Mouse (Mus musculus) liver, embryonic 15.5 days (tissue): ENCODE data around the gene Itgb6. TPM values are rescaled to one million over a fixed set of nuclear protein-coding genes. Genes with fewer than 3 reads are reported as not detected.

Experiments
- ATAC-seq: fragments of 200-750 bp; cut with Nextera tagmentation; 2 replicates; pipeline ENCODE4 v1.8.0; 2017; ENCODE audit warnings: moderate number of reproducible peaks, mild to moderate bottlenecking, moderate library complexity; ENCODE audit not compliant: insufficient read depth
- H3K27ac ChIP-seq: fragments of 300-500 bp; sonication (generic); replicated peaks from 2 replicates; pipeline ENCODE4 v1.5.1; 2015; ENCODE audit warnings: mild to moderate bottlenecking, inconsistent platforms
- H3K27me3 ChIP-seq: fragments of 300-500 bp; sonication (generic); 2 replicates; pipeline ENCODE4 v1.6.1; 2015; ENCODE audit warnings: mild to moderate bottlenecking, inconsistent platforms
- H3K36me3 ChIP-seq: fragments of 300-500 bp; sonication (generic); replicated peaks from 2 replicates; pipeline ENCODE4 v1.6.1; 2015; ENCODE audit warnings: moderate library complexity, mild to moderate bottlenecking, inconsistent platforms
- H3K4me1 ChIP-seq: fragments of 300-500 bp; sonication (generic); replicated peaks from 2 replicates; pipeline ENCODE4 v1.6.1; 2015; ENCODE audit warnings: inconsistent platforms
- H3K4me2 ChIP-seq: fragments of 300-500 bp; sonication (generic); 2 replicates; pipeline ENCODE4 v1.6.1; 2015; ENCODE audit warnings: moderate library complexity, mild to moderate bottlenecking, inconsistent platforms
- H3K4me3 ChIP-seq: fragments of 300-500 bp; sonication (generic); replicated peaks from 2 replicates; pipeline ENCODE4 v1.5.1; 2015; ENCODE audit warnings: mild to moderate bottlenecking, inconsistent platforms
- H3K9ac ChIP-seq: fragments of 300-500 bp; sonication (generic); 2 replicates; pipeline ENCODE4 v1.6.1; 2015; ENCODE audit warnings: moderate library complexity, mild to moderate bottlenecking, inconsistent platforms
- H3K9me3 ChIP-seq: fragments of 300-500 bp; sonication (generic); replicated peaks from 2 replicates; pipeline ENCODE4 v1.6.1; 2016; ENCODE audit warnings: inconsistent platforms
- WGBS: fragments of 180-500 bp; shearing (Covaris S2); methylation state at CpG from one replicate; pipeline ENCODE4 v1.1.7; 2015; ENCODE audit warnings: mixed read lengths; ENCODE audit not compliant: insufficient replicate concordance; 5-methylcytosine and 5-hydroxymethylcytosine counted together
- polyA plus RNA-seq: library from polyadenylated mRNA; unstranded; fragments of >200 nt; fragmentation: Nextera tagmentation; extraction: Ambion mirVana; gene quantifications from 2 replicates; pipeline ENCODE4 v1.2.1, GENCODE M21; 2015

The Itgb6 gene
- polyA plus RNA-seq = 0.17 and 0.22 TPM in 2 replicates

DNA sequence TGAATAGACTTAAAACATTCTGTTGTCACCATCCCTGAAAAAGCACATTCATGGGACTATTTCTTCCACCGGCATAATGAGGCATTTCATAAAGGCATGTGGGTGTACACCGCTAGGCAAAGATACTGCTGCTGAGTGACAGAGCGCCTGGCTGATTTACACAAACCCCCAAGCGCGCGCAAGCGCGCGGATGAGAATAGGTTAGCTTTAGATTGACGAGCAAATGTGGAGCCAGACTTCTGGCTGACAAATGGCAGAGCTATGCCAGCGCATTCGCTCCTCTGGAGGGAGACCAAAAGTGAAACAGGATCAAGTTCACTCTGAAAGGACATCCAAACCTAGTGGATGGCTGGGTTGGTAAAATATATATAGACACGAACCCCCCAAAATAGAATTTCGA lies at the start of gene Itgb6:
Gene Itgb6 (minus strand): TSS at position 130 of the 400 bp plus-strand sequence.
- Histone ChIP-seq H3K4me1 (no peaks in the 10 kb centered on the region), H3K9me3 (no peaks in the 10 kb centered on the region), H3K4me3 (no peak within 1 kb of the TSS), H3K27ac (no peak within 1 kb of the TSS), H3K4me2 (no peak within 1 kb of the TSS), H3K36me3 (no peaks in the 10 kb centered on the region), H3K27me3 (no peaks in the 10 kb centered on the region), H3K9ac (no peak within 1 kb of the TSS)
- WGBS = 76% methylated on average over 14 of the region's 14 CpGs
- no peak for ATAC-seq

DNA sequence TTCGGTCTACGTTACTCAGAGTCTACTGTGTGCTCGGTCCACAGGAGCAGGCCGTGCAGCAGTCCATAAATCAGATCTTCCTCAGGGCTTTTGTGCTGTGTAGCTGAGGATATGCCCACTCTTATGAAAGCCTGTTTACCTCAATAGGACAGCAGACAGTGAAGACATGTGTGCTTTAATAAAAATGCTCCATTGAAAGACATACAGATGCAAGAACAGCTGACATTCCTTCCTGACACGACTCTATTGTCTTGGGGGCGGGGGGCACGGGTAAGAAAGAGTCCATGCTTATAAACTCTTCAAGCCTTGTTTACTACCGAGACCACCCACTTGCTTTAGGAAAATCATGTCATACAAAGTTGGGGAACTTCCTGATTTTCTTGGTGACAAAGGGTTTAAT lies 44.0 kb upstream of the Itgb6 start:
- Histone ChIP-seq H3K9me3 (no peaks in the 10 kb centered on the region), H3K36me3 (peaks cover 52% of the 10 kb centered on the region), H3K4me1 (no peaks in the 10 kb centered on the region), H3K4me2 (no peak overlapping the region), H3K4me3 (no peak overlapping the region), H3K27ac (no peak overlapping the region), H3K27me3 (no peaks in the 10 kb centered on the region), H3K9ac (no peak overlapping the region)
- 75% methylated on average over 8 of the region's 8 CpGs for WGBS
- no peak for ATAC-seq

GRCm38 (mm10) chr2:60756218-60756617 lies 33.8 kb upstream of the Itgb6 start:
- H3K4me2 ChIP-seq = no peak overlapping the region
- H3K9ac ChIP-seq = no peak overlapping the region
- no peaks in the 10 kb centered on the region for H3K27me3 ChIP-seq
- ATAC-seq = no peak
- H3K4me3 ChIP-seq = no peak overlapping the region
- 79% methylated on average over 9 of the region's 9 CpGs for WGBS
- no peaks in the 10 kb centered on the region for H3K4me1 ChIP-seq
- H3K27ac ChIP-seq = no peak overlapping the region
- H3K9me3 ChIP-seq = no peaks in the 10 kb centered on the region
- peaks cover 32% of the 10 kb centered on the region for H3K36me3 ChIP-seq

DNA sequence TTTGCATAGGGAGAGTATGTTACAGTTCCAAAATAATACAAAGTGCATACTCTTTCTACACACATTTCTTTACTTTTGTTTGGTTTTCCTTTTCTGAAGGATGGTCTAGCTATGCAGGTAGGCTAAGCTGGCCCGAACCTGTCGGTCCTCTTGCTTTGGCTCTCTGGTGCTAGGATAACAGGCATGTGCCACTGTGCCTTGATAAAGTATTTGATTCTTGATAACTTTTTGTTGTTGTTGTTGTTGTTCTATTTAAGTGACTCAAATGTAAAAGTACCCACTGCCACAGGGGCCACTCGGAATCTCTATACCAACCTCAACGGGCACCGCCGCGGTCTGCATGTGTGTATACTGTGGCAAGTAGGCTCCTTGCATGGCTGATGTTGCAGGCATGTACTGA lies 32.7 kb upstream of the Itgb6 start:
- Histone ChIP-seq H3K27ac (no peak overlapping the region), H3K4me2 (no peak overlapping the region), H3K4me3 (no peak overlapping the region), H3K36me3 (peaks cover 32% of the 10 kb centered on the region), H3K9ac (no peak overlapping the region), H3K27me3 (no peaks in the 10 kb centered on the region), H3K9me3 (no peaks in the 10 kb centered on the region), H3K4me1 (no peaks in the 10 kb centered on the region)
- 84% methylated on average over 7 of the region's 7 CpGs for WGBS
- ATAC-seq = no peak

GRCm38 (mm10) chr2:60751274-60751673 lies 28.8 kb upstream of the Itgb6 start:
- H3K36me3 ChIP-seq = peaks cover 31% of the 10 kb centered on the region
- no peaks in the 10 kb centered on the region for H3K9me3 ChIP-seq
- H3K4me2 ChIP-seq = no peak overlapping the region
- no peak overlapping the region for H3K4me3 ChIP-seq
- 82% methylated on average over 9 of the region's 9 CpGs for WGBS
- no peak for ATAC-seq
- no peak overlapping the region for H3K9ac ChIP-seq
- H3K27ac ChIP-seq = no peak overlapping the region
- no peaks in the 10 kb centered on the region for H3K4me1 ChIP-seq
- H3K27me3 ChIP-seq = no peaks in the 10 kb centered on the region

DNA sequence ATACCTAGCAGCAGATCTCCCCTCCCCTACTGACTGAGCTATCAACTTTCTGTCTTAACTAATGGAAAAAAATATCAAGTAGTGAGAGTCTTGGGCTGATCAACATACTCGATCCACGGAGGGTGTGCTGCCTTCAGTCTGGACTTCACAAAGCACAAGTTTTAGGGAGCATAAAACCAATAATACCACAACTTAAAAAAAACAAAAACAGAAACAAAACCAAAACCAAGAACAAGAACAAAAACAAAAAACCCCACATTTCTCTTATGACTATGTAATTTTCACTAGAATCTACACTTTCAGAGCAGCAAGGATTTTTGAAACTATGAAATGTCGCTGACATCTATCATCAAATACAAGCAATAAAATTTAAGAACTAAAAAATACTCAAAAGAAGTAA lies 28.1 kb upstream of the Itgb6 start:
- Histone ChIP-seq H3K4me3 (no peak overlapping the region), H3K27ac (no peak overlapping the region), H3K9me3 (no peaks in the 10 kb centered on the region), H3K36me3 (peaks cover 25% of the 10 kb centered on the region), H3K9ac (no peak overlapping the region), H3K4me1 (no peaks in the 10 kb centered on the region), H3K27me3 (no peaks in the 10 kb centered on the region), H3K4me2 (no peak overlapping the region)
- WGBS = 77% methylated on average over 3 of the region's 3 CpGs
- ATAC-seq = no peak

GRCm38 (mm10) chr2:60748585-60748984 lies 26.1 kb upstream of the Itgb6 start:
- Histone ChIP-seq H3K36me3 (peaks cover 12% of the 10 kb centered on the region), H3K9ac (no peak overlapping the region), H3K9me3 (no peaks in the 10 kb centered on the region), H3K4me2 (no peak overlapping the region), H3K4me3 (no peak overlapping the region), H3K27ac (no peak overlapping the region), H3K27me3 (no peaks in the 10 kb centered on the region), H3K4me1 (no peaks in the 10 kb centered on the region)
- ATAC-seq = no peak
- 66% methylated on average over 1 of the region's 1 CpGs for WGBS

DNA sequence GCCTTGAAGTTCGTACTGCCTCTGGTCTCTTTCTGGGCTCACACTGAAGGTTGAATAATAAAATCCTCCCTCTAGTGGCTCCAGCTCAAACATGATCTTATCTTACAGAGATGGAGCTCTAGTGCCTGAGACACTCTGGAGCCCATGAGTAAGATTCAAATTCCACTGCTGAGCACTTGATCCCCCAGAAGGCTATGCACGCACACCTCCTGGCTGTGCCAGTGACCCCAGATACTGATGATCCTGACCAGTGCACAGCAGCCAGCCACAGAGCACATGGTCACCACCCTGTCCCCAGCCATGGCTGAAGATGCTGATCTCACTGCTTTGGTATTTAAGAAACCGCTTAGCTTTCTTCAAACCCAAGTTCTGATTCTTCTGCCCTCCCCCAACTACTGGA lies 25.1 kb upstream of the Itgb6 start:
- Histone ChIP-seq H3K27me3 (no peaks in the 10 kb centered on the region), H3K4me1 (no peaks in the 10 kb centered on the region), H3K36me3 (peaks cover 7% of the 10 kb centered on the region; the same call in 1 of the 2 replicates), H3K4me2 (no peak overlapping the region), H3K4me3 (no peak overlapping the region), H3K9ac (no peak overlapping the region), H3K27ac (no peak overlapping the region), H3K9me3 (no peaks in the 10 kb centered on the region)
- WGBS = 57% methylated on average over 3 of the region's 3 CpGs
- ATAC-seq = no peak

DNA sequence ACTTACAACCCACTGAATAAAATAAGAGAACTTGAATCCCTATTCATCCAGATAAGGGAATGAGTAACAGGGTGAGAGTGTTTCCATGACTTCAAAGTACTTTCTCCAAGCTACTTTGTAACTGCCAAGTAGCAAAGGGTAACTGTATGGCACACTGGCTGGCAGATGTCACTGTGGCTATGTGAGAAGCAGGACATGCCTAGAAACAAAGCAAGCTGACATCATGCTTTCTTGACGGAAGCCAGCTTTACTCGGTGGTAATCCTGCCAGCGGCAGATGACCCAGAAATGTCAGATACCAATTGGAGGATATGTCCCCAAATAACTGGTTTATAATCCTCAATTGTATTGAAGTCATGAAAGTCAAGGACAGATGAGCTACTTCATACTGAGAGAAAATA lies 22.2 kb upstream of the Itgb6 start:
- no peak overlapping the region for H3K27ac ChIP-seq
- H3K36me3 ChIP-seq = peaks cover 4% of the 10 kb centered on the region; the same call in 1 of the 2 replicates
- H3K4me1 ChIP-seq = no peaks in the 10 kb centered on the region
- no peaks in the 10 kb centered on the region for H3K27me3 ChIP-seq
- no peaks in the 10 kb centered on the region for H3K9me3 ChIP-seq
- H3K9ac ChIP-seq = no peak overlapping the region
- ATAC-seq = no peak
- H3K4me3 ChIP-seq = no peak overlapping the region
- WGBS = 68% methylated on average over 3 of the region's 3 CpGs
- no peak overlapping the region for H3K4me2 ChIP-seq

GRCm38 (mm10) chr2:60739389-60740137 lies 17.1 kb upstream of the Itgb6 start:
- Histone ChIP-seq H3K9me3 (no peaks in the 10 kb centered on the region), H3K4me2 (no peak overlapping the region)
- no peak for ATAC-seq

GRCm38 (mm10) chr2:60730929-60731328 lies 8.5 kb upstream of the Itgb6 start:
- no peaks in the 10 kb centered on the region for H3K4me1 ChIP-seq
- no peaks in the 10 kb centered on the region for H3K36me3 ChIP-seq
- 58% methylated on average over 6 of the region's 6 CpGs for WGBS
- no peak overlapping the region for H3K4me3 ChIP-seq
- no peak overlapping the region for H3K27ac ChIP-seq
- H3K9me3 ChIP-seq = no peaks in the 10 kb centered on the region
- H3K9ac ChIP-seq = no peak overlapping the region
- no peak for ATAC-seq
- no peaks in the 10 kb centered on the region for H3K27me3 ChIP-seq
- no peak overlapping the region for H3K4me2 ChIP-seq

More at GRCm38 (mm10) chr2:60739389-60740137, 17.1 kb upstream of the Itgb6 start:
- no peaks in the 10 kb centered on the region for H3K36me3 ChIP-seq
- H3K27me3 ChIP-seq = no peaks in the 10 kb centered on the region
- H3K27ac ChIP-seq = no peak overlapping the region
- H3K9ac ChIP-seq = no peak overlapping the region
- WGBS = 45% methylated on average over 10 of the region's 10 CpGs
- no peaks in the 10 kb centered on the region for H3K4me1 ChIP-seq
- H3K4me3 ChIP-seq = no peak overlapping the region

GRCm38 (mm10) chr2:60730024-60730423 lies 7.6 kb upstream of the Itgb6 start:
- Histone ChIP-seq H3K4me1 (no peaks in the 10 kb centered on the region), H3K9ac (no peak overlapping the region), H3K4me2 (no peak overlapping the region), H3K27me3 (no peaks in the 10 kb centered on the region), H3K36me3 (no peaks in the 10 kb centered on the region), H3K4me3 (no peak overlapping the region), H3K27ac (no peak overlapping the region), H3K9me3 (no peaks in the 10 kb centered on the region)
- 36% methylated on average over 3 of the region's 3 CpGs for WGBS
- no peak for ATAC-seq
